Mouse (Mus musculus): ENCODE measurements around the gene Rps28. TPM values are rescaled to one million over a fixed set of nuclear protein-coding genes. Genes with fewer than 3 reads are reported as not detected.

Gene Rps28
- 1,507 and 1,646 TPM in 2 replicates for polyA plus RNA-seq (2012; rRNA removed)

GRCm38 (mm10) chr17:33824084-33824996, at the start of gene Rps28, which contains the start of gene Ndufa7:
TSS of gene Rps28 (minus strand) at chr17:33824562.
TSS of gene Ndufa7 (plus strand) at chr17:33824572.

DNA sequence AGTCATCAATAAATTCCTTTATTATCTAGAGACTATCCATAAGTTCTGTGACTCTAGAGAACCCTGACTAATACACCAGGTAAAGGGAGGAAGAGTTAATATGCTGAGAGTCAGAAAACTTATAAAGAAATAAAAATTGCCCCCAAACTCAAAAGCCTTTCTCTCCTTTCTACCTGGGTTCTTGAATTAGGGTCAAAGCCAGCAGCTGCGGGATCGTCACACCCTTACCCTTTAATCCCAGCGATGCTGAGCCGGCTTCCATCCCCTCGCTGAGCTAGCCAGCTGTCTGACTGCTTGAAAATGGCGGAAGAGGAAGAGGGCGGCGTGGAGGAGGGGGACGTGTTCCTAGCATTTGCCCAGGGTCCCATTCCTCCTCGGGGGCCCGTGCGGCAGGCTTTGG, 49.2 kb upstream of the Rps28 start, which contains the start of gene Gm7029:
Gene Gm7029, plus strand, starts transcription at position 301 of the 400 bp plus-strand sequence.

GRCm38 (mm10) chr17:33842966-33843795, 18.8 kb upstream of the Rps28 start, which contains the start of gene Cd320:
TSS of gene Cd320 (plus strand) at chr17:33843091.

DNA sequence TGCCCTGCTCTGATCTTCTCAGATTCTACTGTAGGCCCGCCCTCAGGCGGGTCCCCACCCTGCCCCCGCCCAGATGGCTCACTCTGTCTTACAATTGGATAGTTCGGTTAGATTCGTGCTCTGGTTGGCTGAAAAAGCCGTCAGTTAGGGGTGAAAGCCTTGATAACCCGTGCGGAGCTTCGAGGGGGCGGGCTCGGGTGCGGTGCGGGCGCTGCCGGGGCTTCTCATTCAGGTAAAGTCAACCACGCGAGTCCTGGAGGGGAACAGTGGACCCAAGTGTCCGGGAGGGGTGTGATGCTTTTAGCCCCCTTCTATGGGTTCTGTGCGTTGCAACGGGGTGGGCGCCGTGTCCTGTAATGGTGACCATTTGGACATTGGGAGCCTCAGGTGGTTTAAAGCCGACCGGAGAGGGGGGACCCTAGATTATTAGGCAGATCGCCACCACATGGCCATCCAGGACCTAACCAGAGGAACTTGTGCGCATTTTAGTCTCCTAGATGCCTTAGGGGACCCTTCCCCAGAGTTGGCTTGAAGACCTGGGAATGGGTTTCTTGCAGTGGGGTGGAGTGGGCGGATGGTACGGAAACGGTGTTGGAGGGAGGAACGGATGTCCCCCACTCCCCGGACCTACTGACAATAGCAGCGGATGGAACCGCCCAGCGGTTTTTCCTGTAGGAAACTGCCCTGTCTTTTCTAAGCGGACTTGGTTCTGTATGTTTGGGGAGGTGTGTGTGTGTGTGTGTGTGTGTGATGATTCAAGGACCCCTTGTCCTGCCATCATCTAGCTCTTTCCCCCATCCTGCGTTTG, 13.8 kb downstream of the Rps28 start, which contains the start of gene Kank3:
Gene Kank3, plus strand, starts transcription at position 186 of the 808 bp plus-strand sequence.

DNA sequence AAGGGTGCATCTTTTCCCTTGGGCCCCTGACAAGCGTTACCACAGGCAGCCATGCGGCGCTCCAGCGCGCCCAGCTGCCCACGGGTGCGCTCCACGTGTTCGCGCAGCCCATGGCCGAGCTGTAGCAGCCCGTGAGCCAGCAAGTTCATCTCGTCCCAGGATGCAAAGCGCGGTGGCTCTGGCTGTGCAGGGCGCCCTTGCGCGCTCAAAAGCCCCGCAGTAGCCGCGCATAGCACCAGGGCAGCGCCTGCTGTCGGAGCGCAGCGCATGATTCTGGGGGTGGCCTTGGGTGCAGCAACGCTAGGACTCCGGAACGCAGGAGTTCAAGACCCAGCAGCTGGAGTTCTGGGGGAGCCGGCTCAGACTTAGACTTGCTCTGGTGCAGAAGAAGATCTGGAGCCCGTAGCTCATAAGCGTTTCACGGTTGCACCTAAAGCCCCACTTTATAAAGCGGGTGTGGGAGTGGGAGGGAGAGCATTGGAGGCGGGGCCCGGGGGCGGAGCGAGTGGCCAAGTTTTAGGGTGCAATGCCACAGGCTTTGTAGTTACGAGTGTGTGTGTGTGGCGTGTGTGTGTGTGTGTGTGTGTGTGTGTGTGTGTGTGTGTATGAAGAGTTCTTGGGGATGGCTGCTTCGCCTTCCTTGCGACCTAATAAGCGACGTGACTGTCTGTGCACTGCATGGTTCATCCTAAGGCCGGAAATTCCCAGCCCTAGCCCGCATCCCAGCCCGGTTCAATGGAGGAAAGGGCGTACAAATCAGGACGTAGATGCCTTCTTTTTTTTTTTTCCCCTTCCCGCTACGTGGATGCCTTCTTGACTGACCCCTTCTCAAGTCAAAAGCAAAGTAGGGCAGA, 43.0 kb downstream of the Rps28 start, which contains the start of gene Angptl4:
Gene Angptl4, minus strand, starts transcription at position 707 of the 854 bp plus-strand sequence.

Other genes starting within 250 kb of the Rps28 start
- 46.5 and 72.9 TPM in 2 replicates for gene Zfp414, start 195.5 kb downstream of the Rps28 start, polyA plus RNA-seq (2012; rRNA removed)
- gene Pram1, start 186.5 kb downstream of the Rps28 start, polyA plus RNA-seq (2012; rRNA removed): 0.60 and 0.77 TPM in 2 replicates
- 448 and 832 TPM in 2 replicates for gene Hnrnpm, start 137.7 kb downstream of the Rps28 start, polyA plus RNA-seq (2012; rRNA removed)
- 35.1 and 48.1 TPM in 2 replicates for gene March2, start 105.9 kb downstream of the Rps28 start, polyA plus RNA-seq (2012; rRNA removed)
- gene Rab11b, start 64.0 kb downstream of the Rps28 start, polyA plus RNA-seq (2012; rRNA removed): 229 and 347 TPM in 2 replicates
- 9.9 and 15.8 TPM in 2 replicates for gene Angptl4, start 42.7 kb downstream of the Rps28 start, polyA plus RNA-seq (2012; rRNA removed)
- gene Kank3, start 14.0 kb downstream of the Rps28 start, polyA plus RNA-seq (2012; rRNA removed): 26.6 and 36.0 TPM in 2 replicates
- gene Ndufa7, start within 50 bp of the Rps28 start, polyA plus RNA-seq (2012; rRNA removed): 204 and 305 TPM in 2 replicates
- 44.5 and 53.5 TPM in 2 replicates for gene Cd320, start 18.5 kb upstream of the Rps28 start, polyA plus RNA-seq (2012; rRNA removed)
- gene Gm7029, start 49.3 kb upstream of the Rps28 start, polyA plus RNA-seq (2012; rRNA removed): not detected in 2 replicates
- gene Kifc1, start 66.1 kb upstream of the Rps28 start, polyA plus RNA-seq (2012; rRNA removed): 69.2 and 101 TPM in 2 replicates
- 0.31 and 0.34 TPM in 2 replicates for gene Platr17, start 80.6 kb upstream of the Rps28 start, polyA plus RNA-seq (2012; rRNA removed)
- gene Daxx, start 84.9 kb upstream of the Rps28 start, polyA plus RNA-seq (2012; rRNA removed): 44.9 and 59.5 TPM in 2 replicates
- 10.9 and 14.0 TPM in 2 replicates for gene Tapbp, start 91.3 kb upstream of the Rps28 start, polyA plus RNA-seq (2012; rRNA removed)
- gene Zbtb22, start 91.3 kb upstream of the Rps28 start, polyA plus RNA-seq (2012; rRNA removed): 29.6 and 32.9 TPM in 2 replicates
- 130 and 228 TPM in 2 replicates for gene Rgl2, start 105.0 kb upstream of the Rps28 start, polyA plus RNA-seq (2012; rRNA removed)
- 119 and 140 TPM in 2 replicates for gene Pfdn6, start 115.8 kb upstream of the Rps28 start, polyA plus RNA-seq (2012; rRNA removed)
- 32.1 and 46.5 TPM in 2 replicates for gene Wdr46, start 116.1 kb upstream of the Rps28 start, polyA plus RNA-seq (2012; rRNA removed)
- gene B3galt4, start 126.9 kb upstream of the Rps28 start, polyA plus RNA-seq (2012; rRNA removed): 4.3 and 4.7 TPM in 2 replicates
- 44.6 and 48.5 TPM in 2 replicates for gene Vps52, start 131.2 kb upstream of the Rps28 start, polyA plus RNA-seq (2012; rRNA removed)
- gene Rps18, start 131.4 kb upstream of the Rps28 start, polyA plus RNA-seq (2012; rRNA removed): 1,239 and 1,610 TPM in 2 replicates
- 26.7 and 37.4 TPM in 2 replicates for gene H2-K1, start 175.8 kb upstream of the Rps28 start, polyA plus RNA-seq (2012; rRNA removed)
- 55.3 and 116 TPM in 2 replicates for gene Ring1, start 200.1 kb upstream of the Rps28 start, polyA plus RNA-seq (2012; rRNA removed)
- gene H2-Ke6, start 203.5 kb upstream of the Rps28 start, polyA plus RNA-seq (2012; rRNA removed): 96.6 and 160 TPM in 2 replicates
- gene Slc39a7, start 207.1 kb upstream of the Rps28 start, polyA plus RNA-seq (2012; rRNA removed): 118 and 126 TPM in 2 replicates
- gene Rxrb, start 207.2 kb upstream of the Rps28 start, polyA plus RNA-seq (2012; rRNA removed): 70.8 and 149 TPM in 2 replicates
- gene Col11a2, start 214.9 kb upstream of the Rps28 start, polyA plus RNA-seq (2012; rRNA removed): 7.9 and 11.4 TPM in 2 replicates